Mouse (Mus musculus) brain, embryonic 14.5 days (tissue): ENCODE data around the gene Wtap.

Source experiments
- CTCF ChIP-seq: fragments of 200-500 bp; IDR thresholded peaks from 2 replicates; pipeline ENCODE4 v1.5.1; 2012; ENCODE audit warnings: inconsistent platforms, mild to moderate bottlenecking, moderate library complexity, borderline replicate concordance; ENCODE audit not compliant: insufficient read depth, insufficient read length; ENCODE audit errors: extremely low read depth
- POLR2A ChIP-seq: fragments of 200-500 bp; IDR thresholded peaks from 2 replicates; pipeline ENCODE4 v1.6.1; 2012; ENCODE audit warnings: mild to moderate bottlenecking, inconsistent platforms, borderline replicate concordance; ENCODE audit not compliant: poor library complexity, insufficient read depth, insufficient read length, severe bottlenecking; ENCODE audit errors: extremely low read depth

DNA sequence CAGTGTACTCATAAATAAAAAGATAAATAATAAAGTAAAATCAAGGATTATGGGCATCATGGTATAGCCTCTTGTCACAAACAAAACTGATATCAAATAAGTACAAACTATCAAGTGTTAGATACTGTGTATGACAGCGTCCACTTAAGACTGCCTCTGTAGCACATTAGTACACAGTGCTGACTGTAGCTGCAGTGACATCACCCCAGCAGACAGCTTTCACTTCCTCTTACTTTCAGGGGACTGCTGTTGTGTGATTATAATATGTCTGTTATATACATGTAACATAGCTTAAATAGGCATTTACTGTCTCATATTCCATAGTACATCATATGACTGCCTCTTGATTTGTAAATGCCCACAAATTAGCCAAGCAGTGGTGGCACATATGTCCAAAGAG is 72.9 kb downstream of the Wtap start:
- no peak for TF ChIP-seq CTCF
- no peak for TF ChIP-seq POLR2A
